Mouse (Mus musculus) intestine, postnatal 0 days (tissue): ENCODE data around the gene Slc5a11. TPM values are rescaled to one million over a fixed set of nuclear protein-coding genes. Genes with fewer than 3 reads are reported as not detected.

Experiments
- ATAC-seq: fragments of 200-750 bp; cut with Nextera tagmentation; 2 replicates; pipeline ENCODE4 v1.8.0; 2017; ENCODE audit warnings: mild to moderate bottlenecking, moderate TSS enrichment, moderate library complexity
- H3K27ac ChIP-seq: fragments of 300-500 bp; sonication (generic); 2 replicates; pipeline ENCODE4 v1.5.1; 2014; ENCODE audit warnings: mild to moderate bottlenecking, low read depth, low read length, moderate library complexity
- H3K27me3 ChIP-seq: fragments of 300-500 bp; sonication (generic); replicated peaks from 2 replicates; pipeline ENCODE4 v1.6.1; 2014; ENCODE audit warnings: low read length, mixed read lengths; ENCODE audit not compliant: control insufficient read depth, insufficient read depth
- H3K36me3 ChIP-seq: fragments of 300-500 bp; sonication (generic); 2 replicates; pipeline ENCODE4 v1.6.1; 2014; ENCODE audit warnings: mild to moderate bottlenecking, moderate library complexity; ENCODE audit not compliant: control insufficient read depth, insufficient read depth
- H3K4me1 ChIP-seq: fragments of 300-500 bp; sonication (generic); replicated peaks from 2 replicates; pipeline ENCODE4 v1.6.1; 2014; ENCODE audit warnings: antibody characterized with exemption, low read length, mixed read lengths; ENCODE audit not compliant: control insufficient read depth, insufficient read depth
- H3K4me2 ChIP-seq: fragments of 300-500 bp; sonication (generic); replicated peaks from 2 replicates; pipeline ENCODE4 v1.6.1; 2014; ENCODE audit warnings: low read depth, mild to moderate bottlenecking, moderate library complexity
- H3K4me3 ChIP-seq: fragments of 300-500 bp; sonication (generic); 2 replicates; pipeline ENCODE4 v1.5.1; 2014; ENCODE audit warnings: low read depth, low read length
- H3K9ac ChIP-seq: fragments of 300-500 bp; sonication (generic); 2 replicates; pipeline ENCODE4 v1.6.1; 2014; ENCODE audit warnings: mild to moderate bottlenecking, low read depth, low read length
- H3K9me3 ChIP-seq: fragments of 300-500 bp; sonication (generic); 2 replicates; pipeline ENCODE4 v1.6.1; 2016; ENCODE audit warnings: mixed run types; ENCODE audit not compliant: control insufficient read depth
- CTCF ChIP-seq: sonication (generic); IDR thresholded peaks from 2 replicates; pipeline ENCODE4 v1.5.1; 2016; ENCODE audit warnings: low read depth, mild to moderate bottlenecking, control low read depth, antibody characterized with exemption, moderate library complexity
- WGBS: fragments of 180-500 bp; shearing (Covaris S2); extraction: QIAGEN DNeasy Blood & Tissue Kit; methylation state at CpG from one replicate; pipeline ENCODE4 v1.1.7; 2014; 5-methylcytosine and 5-hydroxymethylcytosine counted together
- polyA plus RNA-seq: library from polyadenylated mRNA; unstranded; fragments of >200 nt; fragmentation: Nextera tagmentation; extraction: Ambion mirVana; gene quantifications from 2 replicates; pipeline ENCODE4 v1.2.1, GENCODE M21; 2015

The Slc5a11 gene
- 25.1 and 29.0 TPM in 2 replicates for polyA plus RNA-seq

GRCm38 (mm10) chr7:123214365-123215075 is at the start of gene Slc5a11:
Slc5a11 (plus strand) TSS chr7:123214780.
- TF ChIP-seq CTCF: peak; percentile 63
- 20% methylated on average over 8 of the region's 8 CpGs for WGBS
- no peaks in the 10 kb centered on the region for H3K36me3 ChIP-seq
- H3K4me3 ChIP-seq: peak within 1 kb of the TSS; percentile 11; the same call in 1 of the 2 replicates
- H3K9me3 ChIP-seq: no peaks in the 10 kb centered on the region
- H3K27ac ChIP-seq: peak within 1 kb of the TSS; percentile 79
- ATAC-seq: peak; percentile 80
- peak within 1 kb of the TSS; percentile 58 for H3K4me2 ChIP-seq
- H3K4me1 ChIP-seq: 0 out of 2 replicates have a peak, but pooled peaks cover 8% of the 10 kb centered on the region
- H3K9ac ChIP-seq: 0 out of 2 replicates have a peak within 1 kb of the TSS, but pooled peaks have one; percentile 26
- no peaks in the 10 kb centered on the region for H3K27me3 ChIP-seq

GRCm38 (mm10) chr7:123167436-123167835 is 47.1 kb upstream of the Slc5a11 start:
- H3K27me3 ChIP-seq: no peaks in the 10 kb centered on the region
- no peak overlapping the region for H3K9ac ChIP-seq
- no peak for ATAC-seq
- H3K36me3 ChIP-seq: peaks cover 85% of the 10 kb centered on the region
- H3K4me2 ChIP-seq: no peak overlapping the region
- no peak for TF ChIP-seq CTCF
- no peaks in the 10 kb centered on the region for H3K4me1 ChIP-seq
- H3K27ac ChIP-seq: no peak overlapping the region
- H3K9me3 ChIP-seq: no peaks in the 10 kb centered on the region
- WGBS: 90% methylated on average over 2 of the region's 2 CpGs
- H3K4me3 ChIP-seq: no peak overlapping the region

- WGBS: 93% methylated on average over 2 of the region's 2 CpGs
- TF ChIP-seq CTCF: no peak
- no peak overlapping the region for H3K4me3 ChIP-seq
Measured at GRCm38 (mm10) chr7:123169618-123170017, 45.0 kb upstream of the Slc5a11 start.

DNA sequence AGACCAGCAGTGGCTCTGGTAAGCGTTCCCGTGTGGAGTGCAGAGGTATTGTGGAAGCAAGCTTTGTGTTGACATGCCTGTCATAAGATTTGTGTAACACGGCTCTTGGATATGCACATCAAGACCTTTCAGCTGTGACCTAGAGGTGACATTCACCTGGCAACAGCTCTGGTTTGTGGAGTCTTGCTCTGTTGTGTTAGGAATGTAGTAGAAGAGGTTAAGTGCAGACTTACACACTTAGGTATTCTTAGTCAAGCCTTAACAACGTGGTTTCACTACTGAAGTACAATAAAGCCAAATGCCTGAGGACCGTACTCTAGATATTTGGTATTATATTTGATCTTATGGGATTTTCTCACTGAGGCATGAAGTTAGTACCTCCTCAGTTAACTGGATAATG is 42.5 kb upstream of the Slc5a11 start:
- TF ChIP-seq CTCF: no peak
- H3K9me3 ChIP-seq: no peaks in the 10 kb centered on the region
- no peaks in the 10 kb centered on the region for H3K27me3 ChIP-seq
- H3K27ac ChIP-seq: no peak overlapping the region
- WGBS: 91% methylated on average over 5 of the region's 5 CpGs
- no peak overlapping the region for H3K9ac ChIP-seq
- peaks cover 67% of the 10 kb centered on the region for H3K36me3 ChIP-seq
- ATAC-seq: no peak
- H3K4me1 ChIP-seq: no peaks in the 10 kb centered on the region
- no peak overlapping the region for H3K4me3 ChIP-seq
- no peak overlapping the region for H3K4me2 ChIP-seq

More at GRCm38 (mm10) chr7:123169618-123170017, 45.0 kb upstream of the Slc5a11 start:
- Histone ChIP-seq H3K36me3 (peaks cover 82% of the 10 kb centered on the region), H3K27ac (no peak overlapping the region), H3K4me2 (no peak overlapping the region), H3K9me3 (no peaks in the 10 kb centered on the region), H3K9ac (no peak overlapping the region), H3K4me1 (no peaks in the 10 kb centered on the region), H3K27me3 (no peaks in the 10 kb centered on the region)
- ATAC-seq: no peak

DNA sequence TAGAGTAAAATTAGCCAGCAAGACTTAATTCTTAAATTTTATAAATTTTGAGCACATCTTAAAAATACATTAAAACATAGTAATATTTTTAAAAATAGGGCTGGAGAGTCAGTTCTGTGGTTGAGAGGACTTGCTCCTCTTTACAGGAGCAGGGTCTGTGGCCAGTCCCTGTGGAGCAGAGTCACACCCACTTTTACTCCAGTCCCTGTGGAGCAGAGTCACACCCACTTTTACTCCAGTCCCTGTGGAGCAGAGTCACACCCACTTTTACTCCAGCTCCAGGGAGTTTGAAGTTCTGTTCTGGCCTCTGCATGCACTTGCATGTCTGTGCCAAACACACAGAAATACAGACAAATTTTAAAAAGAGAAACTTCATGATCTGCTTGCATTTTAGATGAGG is 37.4 kb upstream of the Slc5a11 start:
- Histone ChIP-seq H3K27me3 (no peaks in the 10 kb centered on the region), H3K9ac (no peak overlapping the region), H3K9me3 (no peaks in the 10 kb centered on the region), H3K27ac (no peak overlapping the region), H3K4me2 (no peak overlapping the region), H3K4me1 (no peaks in the 10 kb centered on the region), H3K36me3 (peaks cover 59% of the 10 kb centered on the region), H3K4me3 (no peak overlapping the region)
- TF ChIP-seq CTCF: no peak
- peak; percentile 59; the same call in 1 of the 2 replicates for ATAC-seq

DNA sequence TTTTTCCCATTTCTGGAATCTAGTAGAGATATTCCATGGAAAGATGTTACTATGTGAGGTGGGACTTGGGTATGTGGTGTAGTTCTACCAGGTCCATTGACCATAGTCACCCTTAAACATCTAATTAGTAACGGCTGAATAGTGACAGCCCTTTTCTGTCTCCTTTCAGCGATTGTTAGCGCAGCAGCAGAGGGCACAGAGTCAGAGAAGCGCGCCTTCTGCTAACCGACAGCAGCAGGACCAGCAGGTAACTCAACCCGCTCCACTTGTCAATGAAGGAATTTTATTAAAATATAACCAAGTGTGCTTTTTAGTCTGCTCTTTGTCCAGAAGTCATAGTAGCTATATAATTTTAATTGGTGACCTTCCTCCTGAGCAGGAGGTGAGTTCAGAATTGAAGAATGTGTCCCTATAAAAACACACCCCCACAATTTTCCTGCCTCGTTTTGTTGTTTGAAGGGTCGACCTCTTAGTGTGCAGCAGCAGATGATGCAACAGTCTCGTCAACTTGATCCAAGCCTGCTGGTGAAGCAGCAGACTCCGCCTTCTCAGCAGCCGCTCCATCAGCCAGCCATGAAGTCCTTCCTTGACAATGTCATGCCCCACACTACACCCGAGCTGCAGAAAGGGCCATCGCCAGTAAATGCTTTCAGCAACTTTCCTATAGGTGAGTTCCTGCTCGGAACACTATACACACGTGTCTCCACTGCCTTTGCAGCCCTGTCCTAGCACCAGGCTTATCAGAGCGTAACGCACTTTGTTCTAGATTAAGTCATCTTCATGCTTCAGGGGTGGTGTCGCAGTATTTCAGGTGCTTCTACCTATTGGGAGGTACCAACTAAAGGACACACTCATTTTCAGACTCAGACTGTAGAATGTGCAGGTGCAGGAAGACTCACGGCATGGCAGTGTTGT is 32.5 kb upstream of the Slc5a11 start:
- no peaks in the 10 kb centered on the region for H3K9me3 ChIP-seq
- no peak for ATAC-seq
- no peaks in the 10 kb centered on the region for H3K27me3 ChIP-seq
- peaks cover 73% of the 10 kb centered on the region for H3K36me3 ChIP-seq
- no peak overlapping the region for H3K27ac ChIP-seq
- no peak overlapping the region for H3K4me2 ChIP-seq
- no peak overlapping the region for H3K4me3 ChIP-seq
- WGBS: 75% methylated on average over 20 of the region's 20 CpGs
- no peak for TF ChIP-seq CTCF
- H3K9ac ChIP-seq: no peak overlapping the region
- no peaks in the 10 kb centered on the region for H3K4me1 ChIP-seq
